Mouse (Mus musculus): ENCODE measurements around the gene Ccnt2. TPM values are rescaled to one million over a fixed set of nuclear protein-coding genes. Genes with fewer than 3 reads are reported as not detected.

Ccnt2 gene
- 110 and 113 TPM in 2 replicates for polyA plus RNA-seq (2014; fragmentation: Nextera tagmentation; extraction: Ambion mirVana)

GRCm38 (mm10) chr1:127773803-127774500 lies at the start of gene Ccnt2:
Gene Ccnt2, plus strand, starts transcription at chr1:127774164.
- H3K9ac ChIP-seq (replicated peaks; ENCODE audit: low read depth, low read length), result peak within 1 kb of the TSS; percentile 76
- WGBS, result under 1% methylated on average over 59 of the region's 63 CpGs
- no peaks in the 10 kb centered on the region for H3K9me3 ChIP-seq (ENCODE audit: control insufficient read depth, low read length)
- peaks cover 17% of the 10 kb centered on the region for H3K4me1 ChIP-seq (ENCODE audit: control insufficient read depth, insufficient read depth, low read length)
- peak within 1 kb of the TSS; percentile 82 for H3K4me2 ChIP-seq (ENCODE audit: low read depth, low read length)
- peak within 1 kb of the TSS; percentile 89 for H3K4me3 ChIP-seq (ENCODE audit: low read depth, low read length)
- no peaks in the 10 kb centered on the region; the same call in 1 of the 2 replicates for H3K36me3 ChIP-seq (ENCODE audit: control insufficient read depth, insufficient read depth, low read length)
- H3K27me3 ChIP-seq (ENCODE audit: control insufficient read depth, insufficient read depth, low read length), result no peaks in the 10 kb centered on the region
- H3K27ac ChIP-seq (ENCODE audit: low read depth, low read length), result peak within 1 kb of the TSS; percentile 91
- ATAC-seq (ENCODE audit: low read depth), result peak; percentile 97

GRCm38 (mm10) chr1:127729096-127729495 lies 44.9 kb upstream of the Ccnt2 start, which contains the start of gene Acmsd:
Gene Acmsd, plus strand, starts transcription at chr1:127729413.
- Histone ChIP-seq H3K9me3 (ENCODE audit: control insufficient read depth, low read length) (no peaks in the 10 kb centered on the region), H3K36me3 (ENCODE audit: control insufficient read depth, insufficient read depth, low read length) (no peaks in the 10 kb centered on the region), H3K27me3 (ENCODE audit: control insufficient read depth, insufficient read depth, low read length) (no peaks in the 10 kb centered on the region), H3K4me1 (ENCODE audit: control insufficient read depth, insufficient read depth, low read length) (no peaks in the 10 kb centered on the region), H3K9ac (replicated peaks; ENCODE audit: low read depth, low read length) (no peak within 1 kb of the TSS), H3K4me2 (ENCODE audit: low read depth, low read length) (no peak within 1 kb of the TSS), H3K4me3 (ENCODE audit: low read depth, low read length) (no peak within 1 kb of the TSS), H3K27ac (ENCODE audit: low read depth, low read length) (no peak within 1 kb of the TSS)
- no peak for ATAC-seq (ENCODE audit: low read depth)
- WGBS, result 97% methylated on average over 4 of the region's 4 CpGs

- H3K27ac ChIP-seq (ENCODE audit: low read depth, low read length), result no peak overlapping the region
- no peak overlapping the region for H3K9ac ChIP-seq (replicated peaks; ENCODE audit: low read depth, low read length)
- no peaks in the 10 kb centered on the region for H3K36me3 ChIP-seq (ENCODE audit: control insufficient read depth, insufficient read depth, low read length)
- no peaks in the 10 kb centered on the region for H3K27me3 ChIP-seq (ENCODE audit: control insufficient read depth, insufficient read depth, low read length)
- H3K4me3 ChIP-seq (ENCODE audit: low read depth, low read length), result no peak overlapping the region
- H3K4me1 ChIP-seq (ENCODE audit: control insufficient read depth, insufficient read depth, low read length), result no peaks in the 10 kb centered on the region
- H3K4me2 ChIP-seq (ENCODE audit: low read depth, low read length), result no peak overlapping the region
- H3K9me3 ChIP-seq (ENCODE audit: control insufficient read depth, low read length), result no peaks in the 10 kb centered on the region
- 31% methylated on average over 3 of the region's 3 CpGs for WGBS
- no peak for ATAC-seq (ENCODE audit: low read depth)
These were observed 42.9 kb upstream of the Ccnt2 start for GRCm38 (mm10) chr1:127731086-127731485.

GRCm38 (mm10) chr1:127732435-127732834 lies 41.5 kb upstream of the Ccnt2 start:
- Histone ChIP-seq H3K27me3 (ENCODE audit: control insufficient read depth, insufficient read depth, low read length) (no peaks in the 10 kb centered on the region), H3K4me3 (ENCODE audit: low read depth, low read length) (no peak overlapping the region), H3K9me3 (ENCODE audit: control insufficient read depth, low read length) (no peaks in the 10 kb centered on the region), H3K9ac (replicated peaks; ENCODE audit: low read depth, low read length) (no peak overlapping the region), H3K4me2 (ENCODE audit: low read depth, low read length) (no peak overlapping the region), H3K27ac (ENCODE audit: low read depth, low read length) (no peak overlapping the region), H3K36me3 (ENCODE audit: control insufficient read depth, insufficient read depth, low read length) (no peaks in the 10 kb centered on the region), H3K4me1 (ENCODE audit: control insufficient read depth, insufficient read depth, low read length) (no peaks in the 10 kb centered on the region)
- WGBS, result 95% methylated on average over 3 of the region's 3 CpGs
- no peak for ATAC-seq (ENCODE audit: low read depth)

GRCm38 (mm10) chr1:127732841-127733240 lies 41.1 kb upstream of the Ccnt2 start:
- H3K4me1 ChIP-seq (ENCODE audit: control insufficient read depth, insufficient read depth, low read length), result no peaks in the 10 kb centered on the region
- no peak overlapping the region for H3K27ac ChIP-seq (ENCODE audit: low read depth, low read length)
- H3K4me2 ChIP-seq (ENCODE audit: low read depth, low read length), result no peak overlapping the region
- 73% methylated on average over 3 of the region's 3 CpGs for WGBS
- no peak for ATAC-seq (ENCODE audit: low read depth)
- no peaks in the 10 kb centered on the region for H3K36me3 ChIP-seq (ENCODE audit: control insufficient read depth, insufficient read depth, low read length)
- H3K27me3 ChIP-seq (ENCODE audit: control insufficient read depth, insufficient read depth, low read length), result no peaks in the 10 kb centered on the region
- no peak overlapping the region for H3K9ac ChIP-seq (replicated peaks; ENCODE audit: low read depth, low read length)
- H3K9me3 ChIP-seq (ENCODE audit: control insufficient read depth, low read length), result no peaks in the 10 kb centered on the region
- H3K4me3 ChIP-seq (ENCODE audit: low read depth, low read length), result no peak overlapping the region

- H3K9me3 ChIP-seq (ENCODE audit: control insufficient read depth, low read length), result no peaks in the 10 kb centered on the region
- no peaks in the 10 kb centered on the region for H3K27me3 ChIP-seq (ENCODE audit: control insufficient read depth, insufficient read depth, low read length)
- 67% methylated on average over 3 of the region's 3 CpGs for WGBS
- no peak overlapping the region for H3K4me3 ChIP-seq (ENCODE audit: low read depth, low read length)
- H3K4me1 ChIP-seq (ENCODE audit: control insufficient read depth, insufficient read depth, low read length), result no peaks in the 10 kb centered on the region
- no peaks in the 10 kb centered on the region for H3K36me3 ChIP-seq (ENCODE audit: control insufficient read depth, insufficient read depth, low read length)
- no peak overlapping the region for H3K9ac ChIP-seq (replicated peaks; ENCODE audit: low read depth, low read length)
- no peak overlapping the region for H3K4me2 ChIP-seq (ENCODE audit: low read depth, low read length)
- no peak for ATAC-seq (ENCODE audit: low read depth)
- no peak overlapping the region for H3K27ac ChIP-seq (ENCODE audit: low read depth, low read length)
These were observed 38.6 kb upstream of the Ccnt2 start for GRCm38 (mm10) chr1:127735356-127735755.

- H3K4me1 ChIP-seq (ENCODE audit: control insufficient read depth, insufficient read depth, low read length), result no peaks in the 10 kb centered on the region
- no peak overlapping the region for H3K4me3 ChIP-seq (ENCODE audit: low read depth, low read length)
- H3K27me3 ChIP-seq (ENCODE audit: control insufficient read depth, insufficient read depth, low read length), result no peaks in the 10 kb centered on the region
- H3K9me3 ChIP-seq (ENCODE audit: control insufficient read depth, low read length), result no peaks in the 10 kb centered on the region; the same call in 1 of the 2 replicates
- ATAC-seq (ENCODE audit: low read depth), result peak; percentile 34
- 60% methylated on average over 11 of the region's 11 CpGs for WGBS
- no peak overlapping the region for H3K4me2 ChIP-seq (ENCODE audit: low read depth, low read length)
- no peak overlapping the region for H3K27ac ChIP-seq (ENCODE audit: low read depth, low read length)
- no peaks in the 10 kb centered on the region for H3K36me3 ChIP-seq (ENCODE audit: control insufficient read depth, insufficient read depth, low read length)
- no peak overlapping the region for H3K9ac ChIP-seq (replicated peaks; ENCODE audit: low read depth, low read length)
These were observed 23.4 kb upstream of the Ccnt2 start for GRCm38 (mm10) chr1:127750401-127751102.

GRCm38 (mm10) chr1:127755806-127756205 lies 18.2 kb upstream of the Ccnt2 start:
- H3K9ac ChIP-seq (replicated peaks; ENCODE audit: low read depth, low read length), result no peak overlapping the region
- no peak overlapping the region for H3K4me3 ChIP-seq (ENCODE audit: low read depth, low read length)
- H3K4me1 ChIP-seq (ENCODE audit: control insufficient read depth, insufficient read depth, low read length), result no peaks in the 10 kb centered on the region
- ATAC-seq (ENCODE audit: low read depth), result no peak
- H3K9me3 ChIP-seq (ENCODE audit: control insufficient read depth, low read length), result no peaks in the 10 kb centered on the region
- WGBS, result 77% methylated on average over 4 of the region's 4 CpGs
- no peaks in the 10 kb centered on the region for H3K36me3 ChIP-seq (ENCODE audit: control insufficient read depth, insufficient read depth, low read length)
- no peak overlapping the region for H3K27ac ChIP-seq (ENCODE audit: low read depth, low read length)
- no peaks in the 10 kb centered on the region for H3K27me3 ChIP-seq (ENCODE audit: control insufficient read depth, insufficient read depth, low read length)
- H3K4me2 ChIP-seq (ENCODE audit: low read depth, low read length), result no peak overlapping the region

All from neural tube, embryonic 14.5 days (tissue).